Mouse (Mus musculus): ENCODE results near the gene Lyrm4.

DNA sequence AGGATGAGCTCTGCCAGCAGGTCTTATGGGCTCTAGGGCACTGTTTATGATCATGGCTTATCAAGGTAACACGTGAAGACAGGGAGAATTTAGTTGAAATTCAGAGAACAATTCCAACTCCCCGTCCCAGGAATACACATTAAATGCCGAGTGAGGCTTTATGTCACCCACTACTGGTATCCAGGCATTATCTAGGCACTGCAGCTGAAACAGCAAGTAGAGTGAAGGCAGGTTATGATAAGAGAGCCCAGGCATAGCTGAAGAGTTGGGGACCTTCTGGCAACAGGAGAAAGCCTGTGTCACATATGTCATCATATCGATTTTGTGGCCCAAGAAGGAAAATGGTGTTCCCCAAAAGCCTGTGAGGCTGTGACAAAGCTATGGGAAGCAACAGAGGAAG is 60.4 kb downstream of the Lyrm4 start:
- no peak for TF ChIP-seq CTCF (IDR thresholded peaks at IDR 0.05; ENCODE audit: control insufficient read depth, insufficient read depth, low read length)
- no peak for TF ChIP-seq POLR2A (IDR thresholded peaks at IDR 0.05; ENCODE audit: borderline replicate concordance, control insufficient read depth, low read depth, low read length)

Measured in bone marrow, adult 2 months (tissue).